In genomic region chr1:128874190-128874589, GRCm38 (mm10) we compare ENCODE assay signal across 25 mouse cellular contexts.
"Had no signal": no experiment of that assay in that cellular context is flagged by ENCODE, and none has a peak within 500 bp of the region (broad histone marks: within the 10 kb centered on the region; RNA-seq: fewer than 3 reads in every experiment).

No protein-coding gene starts in this region.

- H3K4me1 ChIP-seq: intestine, embryonic 15.5 days; kidney, embryonic 15.5 days; limb, embryonic 10.5 days; limb, embryonic 13.5 days; liver, embryonic 12.5 days; liver, embryonic 15.5 days; lung, embryonic 15.5 days; megakaryocyte, embryonic 14.5 days; midbrain, embryonic 15.5 days; neural tube, embryonic 15.5 days; stomach, embryonic 15.5 days had no signal

- H3K27ac ChIP-seq: intestine, embryonic 15.5 days; kidney, embryonic 15.5 days; limb, embryonic 10.5 days; limb, embryonic 13.5 days; liver, embryonic 12.5 days; liver, embryonic 15.5 days; lung, embryonic 15.5 days; midbrain, embryonic 10.5 days; midbrain, embryonic 15.5 days; neural tube, embryonic 12.5 days; neural tube, embryonic 15.5 days; stomach, embryonic 15.5 days had no signal

- H3K36me3 ChIP-seq: intestine, embryonic 15.5 days; kidney, embryonic 15.5 days; limb, embryonic 10.5 days; limb, embryonic 13.5 days; liver, embryonic 12.5 days; liver, embryonic 15.5 days; lung, embryonic 15.5 days; midbrain, embryonic 10.5 days; midbrain, embryonic 15.5 days; neural tube, embryonic 12.5 days; neural tube, embryonic 15.5 days; stomach, embryonic 15.5 days had no signal

- H3K4me3 ChIP-seq: intestine, embryonic 15.5 days; kidney, embryonic 15.5 days; limb, embryonic 10.5 days; limb, embryonic 13.5 days; liver, embryonic 12.5 days; liver, embryonic 15.5 days; lung, embryonic 15.5 days; megakaryocyte, embryonic 14.5 days; midbrain, embryonic 10.5 days; midbrain, embryonic 15.5 days; neural tube, embryonic 12.5 days; neural tube, embryonic 15.5 days; stomach, embryonic 15.5 days had no signal

- ATAC-seq: intestine, embryonic 15.5 days; liver, embryonic 12.5 days; midbrain, embryonic 15.5 days had no signal

- DNase-seq: kidney, adult 11 months; kidney, adult 8-10 months; kidney, postnatal 10 days; kidney, postnatal 36 days; layer of hippocampus, postnatal 36 days; liver; lung, adult 18-20 months; lung, postnatal 10 days; lung, postnatal 36 days; right cerebral cortex, adult 18-20 months; right cerebral cortex, postnatal 25 days; spleen, adult 18-20 months had no signal

- H3K27me3 ChIP-seq: intestine, embryonic 15.5 days; kidney, embryonic 15.5 days; limb, embryonic 13.5 days; liver, embryonic 12.5 days; liver, embryonic 15.5 days; lung, embryonic 15.5 days; midbrain, embryonic 15.5 days; neural tube, embryonic 12.5 days; stomach, embryonic 15.5 days had no signal
